Mouse (Mus musculus) midbrain, postnatal 0 days (tissue): ENCODE measurements around the gene Tmem229a. TPM values are rescaled to one million over a fixed set of nuclear protein-coding genes. Genes with fewer than 3 reads are reported as not detected.

Source experiments
- ATAC-seq: fragments of 200-750 bp; cut with Nextera tagmentation; 2 replicates; pipeline ENCODE4 v1.8.0; 2017; ENCODE audit warnings: moderate number of reproducible peaks, mild to moderate bottlenecking, moderate TSS enrichment, moderate library complexity; ENCODE audit not compliant: low FRiP score
- DNase-seq: peaks from one replicate; pipeline ENCODE4 v3.0.0-alpha.2; 2015; ENCODE audit warnings: low spot score
- H3K27ac ChIP-seq: fragments of 300-500 bp; sonication (generic); 2 replicates; pipeline ENCODE4 v1.5.1; 2014; ENCODE audit warnings: low read depth, mild to moderate bottlenecking, low read length, mixed read lengths
- H3K27me3 ChIP-seq: fragments of 300-500 bp; sonication (generic); 2 replicates; pipeline ENCODE4 v1.6.1; 2014; ENCODE audit warnings: low read length, control low read depth, mixed read lengths; ENCODE audit not compliant: insufficient read depth
- H3K36me3 ChIP-seq: fragments of 300-500 bp; sonication (generic); 2 replicates; pipeline ENCODE4 v1.6.1; 2014; ENCODE audit warnings: low read length, control low read depth, mixed read lengths; ENCODE audit not compliant: insufficient read depth
- H3K4me1 ChIP-seq: fragments of 300-500 bp; sonication (generic); 2 replicates; pipeline ENCODE4 v1.6.1; 2014; ENCODE audit warnings: mild to moderate bottlenecking, control low read depth, antibody characterized with exemption, low read length, mixed read lengths; ENCODE audit not compliant: insufficient read depth
- H3K4me2 ChIP-seq: fragments of 300-500 bp; sonication (generic); 2 replicates; pipeline ENCODE4 v1.6.1; 2014; ENCODE audit warnings: low read depth, mild to moderate bottlenecking, low read length, mixed read lengths; ENCODE audit not compliant: poor library complexity, severe bottlenecking
- H3K4me3 ChIP-seq: fragments of 300-500 bp; sonication (generic); 2 replicates; pipeline ENCODE4 v1.5.1; 2014; ENCODE audit warnings: low read depth, mild to moderate bottlenecking, low read length, moderate library complexity
- H3K9ac ChIP-seq: fragments of 300-500 bp; sonication (generic); replicated peaks from 2 replicates; pipeline ENCODE4 v1.6.1; 2014; ENCODE audit warnings: mild to moderate bottlenecking, low read length, moderate library complexity, mixed read lengths; ENCODE audit not compliant: poor library complexity, severe bottlenecking
- H3K9me3 ChIP-seq: fragments of 300-500 bp; sonication (generic); 2 replicates; pipeline ENCODE4 v1.6.1; 2016; ENCODE audit warnings: low read length, control low read depth
- CTCF ChIP-seq: IDR thresholded peaks from 2 replicates; pipeline ENCODE4 v1.5.1; 2016; ENCODE audit warnings: antibody characterized with exemption, mild to moderate bottlenecking
- WGBS: fragments of 180-500 bp; shearing (Covaris S2); extraction: QIAGEN DNeasy Blood & Tissue Kit; methylation state at CpG from one replicate; pipeline ENCODE4 v1.1.7; 2014; 5-methylcytosine and 5-hydroxymethylcytosine counted together
- polyA plus RNA-seq: library from polyadenylated mRNA; unstranded; fragments of >200 nt; fragmentation: Nextera tagmentation; extraction: Ambion mirVana; gene quantifications from 2 replicates; pipeline ENCODE4 v1.2.1, GENCODE M21; 2015
- total RNA-seq: library from RNA; depleted of rRNA; stranded (reverse); fragments of >200 nt; gene quantifications from 2 replicates; pipeline ENCODE4 v1.2.3, GENCODE M21; 2014

Tmem229a gene
- total and polyA plus RNA-seq, 2 experiments from 2014 or later = 5.7 to 20.8 TPM

- WGBS = 74% methylated on average over 2 of the region's 2 CpGs
- H3K9ac ChIP-seq = no peak overlapping the region
- ATAC-seq (no peak), DNase-seq (no peak)
- H3K4me2 ChIP-seq = no peak overlapping the region
- H3K27ac ChIP-seq = no peak overlapping the region
- no peaks in the 10 kb centered on the region for H3K9me3 ChIP-seq
- H3K36me3 ChIP-seq = no peaks in the 10 kb centered on the region
- H3K4me1 ChIP-seq = no peaks in the 10 kb centered on the region
- H3K27me3 ChIP-seq = no peaks in the 10 kb centered on the region
- no peak overlapping the region for H3K4me3 ChIP-seq
- TF ChIP-seq CTCF = no peak
Measured at GRCm38 (mm10) chr6:24966010-24966682, 10.0 kb upstream of the Tmem229a start.

GRCm38 (mm10) chr6:24963754-24964153 lies 7.7 kb upstream of the Tmem229a start:
- no peaks in the 10 kb centered on the region for H3K27me3 ChIP-seq
- no peak overlapping the region for H3K9ac ChIP-seq
- H3K4me2 ChIP-seq = no peak overlapping the region
- WGBS = 82% methylated on average over 5 of the region's 5 CpGs
- no peak overlapping the region for H3K27ac ChIP-seq
- no peak for DNase-seq
- no peaks in the 10 kb centered on the region for H3K36me3 ChIP-seq
- H3K4me1 ChIP-seq = no peaks in the 10 kb centered on the region
- TF ChIP-seq CTCF = no peak
- H3K4me3 ChIP-seq = no peak overlapping the region
- no peaks in the 10 kb centered on the region for H3K9me3 ChIP-seq
- no peak for ATAC-seq

GRCm38 (mm10) chr6:24956586-24956973 lies 483 bp upstream of the Tmem229a start:
- Histone ChIP-seq H3K4me3 (peak overlapping the region; percentile 71), H3K27ac (peak overlapping the region; percentile 91), H3K4me1 (no peaks in the 10 kb centered on the region; the same call in 1 of the 2 replicates), H3K4me2 (peak overlapping the region; percentile 84), H3K9me3 (no peaks in the 10 kb centered on the region), H3K9ac (peak overlapping the region; percentile 95; the same call in 1 of the 2 replicates), H3K36me3 (no peaks in the 10 kb centered on the region), H3K27me3 (no peaks in the 10 kb centered on the region)
- DNase-seq (no peak), ATAC-seq (no peak; the same call in 1 of the 2 replicates)
- TF ChIP-seq CTCF = no peak
- 25% methylated on average over 5 of the region's 5 CpGs for WGBS

- ATAC-seq = peak; percentile 87
- Histone ChIP-seq H3K9ac (peak overlapping the region; percentile 95), H3K27me3 (no peaks in the 10 kb centered on the region), H3K4me3 (peak overlapping the region; percentile 71), H3K27ac (peak overlapping the region; percentile 91), H3K36me3 (no peaks in the 10 kb centered on the region), H3K4me2 (peak overlapping the region; percentile 84), H3K4me1 (no peaks in the 10 kb centered on the region; the same call in 1 of the 2 replicates), H3K9me3 (no peaks in the 10 kb centered on the region)
- TF ChIP-seq CTCF = peak; percentile 42
- DNase-seq = peak; percentile 80
- under 1% methylated on average over 78 of the region's 91 CpGs for whole genome bisulfite sequencing
Measured at GRCm38 (mm10) chr6:24955131-24955945, 759 bp downstream of the Tmem229a start.

- no peak for ATAC-seq
Measured at GRCm38 (mm10) chr6:24954126-24954525, 2.0 kb downstream of the Tmem229a start.

GRCm38 (mm10) chr6:24952341-24952740 lies 3.8 kb downstream of the Tmem229a start:
- Histone ChIP-seq H3K4me1 (no peaks in the 10 kb centered on the region; the same call in 1 of the 2 replicates), H3K27ac (no peak overlapping the region), H3K9me3 (no peaks in the 10 kb centered on the region), H3K4me3 (no peak overlapping the region), H3K4me2 (no peak overlapping the region), H3K36me3 (no peaks in the 10 kb centered on the region), H3K9ac (no peak overlapping the region), H3K27me3 (no peaks in the 10 kb centered on the region)
- ATAC-seq (no peak), DNase-seq (no peak)
- no peak for TF ChIP-seq CTCF
- WGBS = 91% methylated on average over 5 of the region's 5 CpGs

More at GRCm38 (mm10) chr6:24954126-24954525, 2.0 kb downstream of the Tmem229a start:
- TF ChIP-seq CTCF = no peak
- H3K9ac ChIP-seq = no peak overlapping the region
- no peaks in the 10 kb centered on the region for H3K36me3 ChIP-seq
- DNase-seq = no peak
- H3K4me1 ChIP-seq = no peaks in the 10 kb centered on the region; the same call in 1 of the 2 replicates
- 83% methylated on average over 5 of the region's 5 CpGs for WGBS
- H3K9me3 ChIP-seq = no peaks in the 10 kb centered on the region
- H3K4me3 ChIP-seq = peak overlapping the region; percentile 71; the same call in 1 of the 2 replicates
- H3K4me2 ChIP-seq = peak overlapping the region; percentile 84
- H3K27ac ChIP-seq = no peak overlapping the region
- H3K27me3 ChIP-seq = no peaks in the 10 kb centered on the region
